Mouse (Mus musculus) stomach, postnatal 0 days (tissue): Measurements from ENCODE around the gene Mars.

Source experiments
- CTCF ChIP-seq: IDR thresholded peaks from 2 replicates; pipeline ENCODE4 v1.5.1; 2016; ENCODE audit warnings: antibody characterized with exemption, low read depth, mild to moderate bottlenecking, moderate library complexity
- EP300 ChIP-seq: optimal IDR thresholded peaks from 2 replicates; pipeline ENCODE3; 2016; ENCODE audit warnings: antibody characterized with exemption

DNA sequence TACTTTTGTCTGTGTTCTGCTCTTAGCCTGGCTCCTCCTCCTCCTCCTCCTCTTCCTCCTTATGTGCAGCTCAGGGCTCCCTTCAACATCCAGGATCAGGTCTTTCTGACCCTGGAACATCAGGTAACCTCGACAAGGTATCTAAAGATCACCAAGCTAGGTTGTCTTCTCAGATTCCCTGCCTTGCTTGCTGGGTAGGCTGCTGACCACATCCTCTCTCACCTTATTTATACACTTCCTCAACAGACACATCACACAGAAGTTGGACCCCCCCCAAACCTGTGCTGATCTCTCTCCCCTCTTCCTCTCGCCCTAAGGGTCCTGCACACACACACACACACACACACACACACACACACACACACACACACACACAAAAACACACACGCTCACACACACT lies 10.0 kb upstream of the Mars start, which contains the start of gene Arhgap9:
- TF ChIP-seq CTCF, result no peak
- TF ChIP-seq EP300, result no peak
